Mouse (Mus musculus) MEL (cell line): Measurements from ENCODE around the gene Tekt2. TPM values are rescaled to one million over a fixed set of nuclear protein-coding genes. Genes with fewer than 3 reads are reported as not detected.
A peak's percentile ranks its signal among the peaks of the same experiment; 100 is the strongest.

Source experiments
- DNase-seq: peaks from one replicate; pipeline ENCODE4 v3.0.0; 2011; ENCODE audit warnings: low read depth, low spot score
- H3K27ac ChIP-seq: 2 replicates; pipeline ENCODE4 v1.5.1; 2012; ENCODE audit warnings: low read depth, mild to moderate bottlenecking, control low read depth, low read length, moderate library complexity; ENCODE audit not compliant: control insufficient read depth
- H3K27me3 ChIP-seq, 2 experiments: fragments of 150-350 bp in 1 of 2; sonication (generic) in 1 of 2; 2 replicates each; pipeline ENCODE4 v1.6.1; 2012; ENCODE audit warnings: low read length in 2 of 2, mild to moderate bottlenecking in 2 of 2, improper control_type of control experiment in 1 of 2, moderate library complexity in 1 of 2; ENCODE audit not compliant: insufficient read depth in 2 of 2, control insufficient read depth in 1 of 2
- H3K36me3 ChIP-seq, 2 experiments: 2 replicates each; pipeline ENCODE4 v1.6.1; 2012 to 2014; ENCODE audit warnings: low read length in 2 of 2, improper control_type of control experiment in 1 of 2, inconsistent platforms in 1 of 2, mild to moderate bottlenecking in 1 of 2; ENCODE audit not compliant: insufficient read depth in 2 of 2, control insufficient read depth in 1 of 2
- H3K4me1 ChIP-seq, 2 experiments: fragments of 150-350 bp in 1 of 2; sonication (generic) in 1 of 2; 2 replicates each; pipeline ENCODE4 v1.6.1; 2012; ENCODE audit warnings: low read length in 2 of 2, improper control_type of control experiment in 1 of 2, mild to moderate bottlenecking in 1 of 2; ENCODE audit not compliant: insufficient read depth in 2 of 2, control insufficient read depth in 1 of 2
- H3K4me3 ChIP-seq, 2 experiments: fragments of 150-350 bp in 1 of 2; sonication (generic) in 1 of 2; 2 replicates each; pipeline ENCODE4 v1.5.1; 2012; ENCODE audit warnings: low read depth in 2 of 2, low read length in 2 of 2, mild to moderate bottlenecking in 2 of 2, moderate library complexity in 2 of 2, control low read depth in 1 of 2, improper control_type of control experiment in 1 of 2; ENCODE audit not compliant: control insufficient read depth in 1 of 2, insufficient read depth in 1 of 2
- H3K79me2 ChIP-seq: 2 replicates; pipeline ENCODE4 v1.6.1; 2012; ENCODE audit warnings: mild to moderate bottlenecking, low read length, moderate library complexity; ENCODE audit not compliant: control insufficient read depth, poor library complexity, insufficient read depth
- H3K9ac ChIP-seq: 2 replicates; pipeline ENCODE4 v1.6.1; 2012; ENCODE audit warnings: low read depth, mild to moderate bottlenecking, control low read depth, low read length, moderate library complexity; ENCODE audit not compliant: control insufficient read depth, poor library complexity, severe bottlenecking
- H3K9me3 ChIP-seq: fragments of 150-350 bp; sonication (generic); replicated peaks from 2 replicates; pipeline ENCODE4 v1.6.1; 2012; ENCODE audit warnings: mild to moderate bottlenecking, low read length, improper control_type of control experiment, moderate library complexity; ENCODE audit not compliant: insufficient read depth
- BHLHE40 ChIP-seq: IDR thresholded peaks from 2 replicates; pipeline ENCODE4 v1.6.1; 2012; ENCODE audit warnings: low read depth, mild to moderate bottlenecking, inconsistent platforms, low read length, improper control_type of control experiment, borderline replicate concordance
- CHD1 ChIP-seq: IDR thresholded peaks from 2 replicates; pipeline ENCODE4 v1.6.1; 2012; ENCODE audit warnings: low read depth, mild to moderate bottlenecking, inconsistent platforms, low read length, improper control_type of control experiment
- CTCF ChIP-seq, 3 experiments: IDR thresholded peaks in 2 of 3; conservative IDR thresholded peaks in 1 of 3; 2 replicates each; pipeline ENCODE4 v1.5.1; 2011 to 2012; ENCODE audit warnings: low read length in 3 of 3, low read depth in 2 of 3, mild to moderate bottlenecking in 2 of 3, improper control_type of control experiment in 1 of 3, inconsistent platforms in 1 of 3, mixed read lengths in 1 of 3, moderate library complexity in 1 of 3; ENCODE audit not compliant: control insufficient read depth in 1 of 3, insufficient read depth in 1 of 3, poor library complexity in 1 of 3, severe bottlenecking in 1 of 3
- KAT2A ChIP-seq: conservative IDR thresholded peaks from 2 replicates; pipeline ENCODE4 v1.6.1; 2012; ENCODE audit warnings: low read depth, low read length, improper control_type of control experiment, inconsistent platforms
- MAFK ChIP-seq: IDR thresholded peaks from 2 replicates; pipeline ENCODE4 v1.6.1; 2011; ENCODE audit warnings: low read depth, mild to moderate bottlenecking, low read length, improper control_type of control experiment, borderline replicate concordance
- MAX ChIP-seq: IDR thresholded peaks from 2 replicates; pipeline ENCODE4 v1.6.1; 2011; ENCODE audit warnings: low read length, improper control_type of control experiment
- MAZ ChIP-seq: IDR thresholded peaks from 2 replicates; pipeline ENCODE4 v1.6.1; 2012; ENCODE audit warnings: low read depth, mild to moderate bottlenecking, inconsistent platforms, low read length, improper control_type of control experiment
- NELFE ChIP-seq: IDR thresholded peaks from 2 replicates; pipeline ENCODE4 v1.6.1; 2011; ENCODE audit warnings: low read depth, low read length, improper control_type of control experiment
- POLR2A ChIP-seq, 2 experiments: IDR thresholded peaks; 2 replicates each; pipeline ENCODE4 v1.6.1; 2011 to 2012; ENCODE audit warnings: low read length in 2 of 2, mild to moderate bottlenecking in 2 of 2, control low read depth in 1 of 2, improper control_type of control experiment in 1 of 2, low read depth in 1 of 2, moderate library complexity in 1 of 2; ENCODE audit not compliant: control insufficient read depth in 1 of 2, insufficient read depth in 1 of 2, poor library complexity in 1 of 2
- POLR2AphosphoS2 ChIP-seq: IDR thresholded peaks from 2 replicates; pipeline ENCODE4 v1.6.1; 2011; ENCODE audit warnings: low read length, improper control_type of control experiment
- RAD21 ChIP-seq: IDR thresholded peaks from 2 replicates; pipeline ENCODE4 v1.6.1; 2011; ENCODE audit warnings: mild to moderate bottlenecking, low read depth, low read length, improper control_type of control experiment
- SIN3A ChIP-seq: IDR thresholded peaks from 2 replicates; pipeline ENCODE4 v1.6.1; 2012; ENCODE audit warnings: low read length, improper control_type of control experiment, inconsistent platforms
- TCF12 ChIP-seq: IDR thresholded peaks from 2 replicates; pipeline ENCODE4 v1.6.1; 2014; ENCODE audit warnings: low read depth, mild to moderate bottlenecking, inconsistent platforms, low read length, improper control_type of control experiment, moderate library complexity
- USF1 ChIP-seq: IDR thresholded peaks from 2 replicates; pipeline ENCODE4 v1.6.1; 2014; ENCODE audit warnings: low read depth, mild to moderate bottlenecking, inconsistent platforms, low read length, improper control_type of control experiment, moderate library complexity
- ZC3H11A ChIP-seq: IDR thresholded peaks from 2 replicates; pipeline ENCODE4 v1.6.1; 2012; ENCODE audit warnings: low read depth, mild to moderate bottlenecking, inconsistent platforms, low read length, improper control_type of control experiment
- ZMIZ1 ChIP-seq: IDR thresholded peaks from 2 replicates; pipeline ENCODE4 v1.6.1; 2012; ENCODE audit warnings: low read depth, mild to moderate bottlenecking, inconsistent platforms, low read length, improper control_type of control experiment, moderate library complexity
- ZNF384 ChIP-seq: IDR thresholded peaks from 2 replicates; pipeline ENCODE4 v1.6.1; 2012; ENCODE audit warnings: low read depth, mild to moderate bottlenecking, inconsistent platforms, low read length, improper control_type of control experiment
- polyA plus RNA-seq, 2 experiments: library from polyadenylated mRNA; stranded (reverse) in 1 of 2; unstranded in 1 of 2; fragments of >175 nt in 1 of 2; fragments of >200 nt in 1 of 2; gene quantifications; 2 replicates each; pipeline versions ENCODE4 v1.2.1 to v1.2.4; 2012; ENCODE audit warnings: low replicate concordance in 2 of 2, low read depth in 1 of 2; ENCODE audit not compliant: insufficient read length in 2 of 2, insufficient read depth in 1 of 2, missing spikeins in 1 of 2
- total RNA-seq: library from RNA; depleted of rRNA; stranded (reverse); fragments of 300-350 nt; gene quantifications from 2 replicates; pipeline ENCODE4 v1.2.3, GENCODE M21; 2012

Gene Tekt2
- total and polyA plus RNA-seq, 3 experiments: 0.25 TPM; not detected in 2

DNA sequence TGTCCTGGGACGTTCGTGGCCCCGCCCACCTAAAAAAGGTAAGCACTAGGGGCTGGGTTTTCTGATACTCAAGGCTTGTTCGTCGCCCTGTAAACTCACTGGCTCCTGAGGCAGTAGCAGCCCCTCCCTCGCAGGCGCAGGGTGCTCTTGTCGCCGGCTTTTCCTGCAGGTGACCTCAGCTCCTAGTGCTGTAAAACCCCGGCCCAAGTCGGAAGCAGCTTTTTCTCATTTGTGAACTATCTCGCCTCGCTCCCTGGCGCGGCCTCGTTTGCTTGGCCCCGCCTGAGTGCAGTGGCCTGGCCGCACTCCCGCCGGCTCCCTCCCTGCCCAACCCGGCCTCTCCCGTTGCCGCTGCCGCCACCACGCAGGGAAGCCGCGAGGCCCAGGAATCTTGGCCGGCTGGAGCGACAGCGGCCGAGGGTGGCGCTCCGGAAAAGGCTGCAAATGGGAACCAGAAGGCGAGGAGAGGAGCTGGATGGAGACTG lies 28.8 kb downstream of the Tekt2 start:
- Histone ChIP-seq H3K79me2 (no peaks in the 10 kb centered on the region), H3K27ac (no peak overlapping the region), H3K9me3 (no peaks in the 10 kb centered on the region), H3K27me3 (no peaks in the 10 kb centered on the region), H3K9ac (peak overlapping the region; percentile 46), H3K4me3 (peak overlapping the region; percentile 29 to 48; a peak in 3 of 4 replicates), H3K4me1 (no peaks in the 10 kb centered on the region), H3K36me3 (no peaks in the 10 kb centered on the region)
- DNase-seq: peak; percentile 35
- no peak for TF ChIP-seq POLR2AphosphoS2
- no peak for TF ChIP-seq ZMIZ1
- no peak for TF ChIP-seq MAFK
- no peak for TF ChIP-seq MAZ
- TF ChIP-seq SIN3A: no peak
- no peak for TF ChIP-seq KAT2A
- no peak for TF ChIP-seq CTCF (IDR thresholded peaks at IDR 0.05 in 2 of 3, conservative IDR thresholded peaks at IDR 0.05 in 1 of 3; ENCODE audit: control insufficient read depth in 1 of 3, insufficient read depth in 1 of 3, low read depth in 2 of 3, low read length in 3 of 3, poor library complexity in 1 of 3, severe bottlenecking in 1 of 3)
- no peak for TF ChIP-seq MAX
- no peak for TF ChIP-seq TCF12
- TF ChIP-seq RAD21: no peak
- no peak for TF ChIP-seq NELFE
- TF ChIP-seq CHD1: no peak
- no peak for TF ChIP-seq USF1
- TF ChIP-seq ZC3H11A: no peak
- TF ChIP-seq POLR2A (IDR thresholded peaks at IDR 0.05; ENCODE audit: control insufficient read depth in 1 of 2, insufficient read depth in 1 of 2, low read depth in 1 of 2, low read length in 2 of 2, poor library complexity in 1 of 2): no peak

DNA sequence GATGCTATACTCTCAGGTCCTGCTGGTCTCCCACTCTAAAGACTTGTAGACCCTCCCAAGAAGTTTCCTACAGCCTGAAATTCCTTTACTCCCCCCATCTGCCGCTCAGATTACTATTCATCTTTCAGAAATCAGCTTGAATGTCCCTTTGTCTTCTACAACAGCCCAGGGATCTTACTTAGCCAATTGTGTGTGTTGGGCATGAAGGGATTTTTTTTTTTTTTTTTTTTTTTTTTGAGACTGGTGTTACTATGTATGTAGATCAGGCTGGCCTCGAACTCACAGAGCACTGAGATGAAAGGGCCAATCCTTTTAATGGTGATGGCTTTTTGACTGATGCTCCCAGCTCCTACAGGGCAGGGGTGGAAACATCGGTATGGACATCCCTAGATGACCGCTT lies 29.6 kb downstream of the Tekt2 start:
- Histone ChIP-seq H3K4me1 (no peaks in the 10 kb centered on the region), H3K36me3 (no peaks in the 10 kb centered on the region), H3K9me3 (no peaks in the 10 kb centered on the region), H3K79me2 (no peaks in the 10 kb centered on the region), H3K27me3 (no peaks in the 10 kb centered on the region), H3K4me3 (no peak overlapping the region), H3K9ac (no peak overlapping the region), H3K27ac (no peak overlapping the region)
- no peak for TF ChIP-seq TCF12
- no peak for TF ChIP-seq BHLHE40
- TF ChIP-seq ZNF384: peak; percentile 71
- DNase-seq: no peak
